Mouse (Mus musculus): Measurements from ENCODE around the gene Ntan1. TPM values are rescaled to one million over a fixed set of nuclear protein-coding genes. Genes with fewer than 3 reads are reported as not detected.

Gene Ntan1
- polyA plus RNA-seq, 1 experiment = 39.4 TPM

- Histone ChIP-seq H3ac (ENCODE audit: control insufficient read depth, insufficient read length, low read depth) (peak overlapping the region; percentile 75), H3K27me3 (ENCODE audit: control insufficient read depth, insufficient read depth, insufficient read length) (no peaks in the 10 kb centered on the region), H3K79me2 (ENCODE audit: control insufficient read depth, insufficient read depth) (peaks cover 21% of the 10 kb centered on the region), H3K79me3 (ENCODE audit: low read depth) (peaks cover 6% of the 10 kb centered on the region), H3K4me3 (ENCODE audit: insufficient read depth, poor library complexity, severe bottlenecking) (peak overlapping the region; percentile 74), H3K36me3 (ENCODE audit: control insufficient read depth, insufficient read depth) (peaks cover 3% of the 10 kb centered on the region)
- no peak for TF ChIP-seq FOSL1 (IDR thresholded peaks at IDR 0.05; ENCODE audit: insufficient read depth, low read length, poor library complexity, severe bottlenecking)
- TF ChIP-seq CTCF (IDR thresholded peaks at IDR 0.05; ENCODE audit: control insufficient read depth, insufficient read depth, insufficient read length) = no peak
- no peak for TF ChIP-seq MYOG (IDR thresholded peaks at IDR 0.05; ENCODE audit: control insufficient read depth, extremely low read depth, insufficient read length)
- TF ChIP-seq USF1 (IDR thresholded peaks at IDR 0.05; ENCODE audit: low read depth) = no peak
- TF ChIP-seq CEBPB (IDR thresholded peaks at IDR 0.05; ENCODE audit: low read depth) = no peak
- no peak for TF ChIP-seq MYOD1 (IDR thresholded peaks at IDR 0.05; ENCODE audit: control insufficient read depth, insufficient read length, low read depth)
- TF ChIP-seq MAX (IDR thresholded peaks at IDR 0.05) = no peak
Measured at GRCm38 (mm10) chr16:13819806-13820500, 1.3 kb downstream of the Ntan1 start.

GRCm38 (mm10) chr16:13820771-13821170 lies 2.1 kb downstream of the Ntan1 start:
- TF ChIP-seq CEBPB (IDR thresholded peaks at IDR 0.05; ENCODE audit: low read depth) (no peak), MYOD1 (IDR thresholded peaks at IDR 0.05; ENCODE audit: control insufficient read depth, insufficient read length, low read depth) (no peak), USF1 (IDR thresholded peaks at IDR 0.05; ENCODE audit: low read depth) (no peak), FOSL1 (IDR thresholded peaks at IDR 0.05; ENCODE audit: insufficient read depth, low read length, poor library complexity, severe bottlenecking) (no peak), MAX (IDR thresholded peaks at IDR 0.05) (no peak), MYOG (IDR thresholded peaks at IDR 0.05; ENCODE audit: control insufficient read depth, extremely low read depth, insufficient read length) (no peak), CTCF (IDR thresholded peaks at IDR 0.05; ENCODE audit: control insufficient read depth, insufficient read depth, insufficient read length) (no peak)
- Histone ChIP-seq H3K79me2 (ENCODE audit: control insufficient read depth, insufficient read depth) (peaks cover 21% of the 10 kb centered on the region), H3K79me3 (ENCODE audit: low read depth) (peaks cover 6% of the 10 kb centered on the region), H3K36me3 (ENCODE audit: control insufficient read depth, insufficient read depth) (peaks cover 3% of the 10 kb centered on the region), H3K4me3 (ENCODE audit: insufficient read depth, poor library complexity, severe bottlenecking) (no peak overlapping the region), H3K27me3 (ENCODE audit: control insufficient read depth, insufficient read depth, insufficient read length) (no peaks in the 10 kb centered on the region), H3ac (ENCODE audit: control insufficient read depth, insufficient read length, low read depth) (no peak overlapping the region)

- H3K79me3 ChIP-seq (ENCODE audit: low read depth) = peaks cover 2% of the 10 kb centered on the region
- TF ChIP-seq CTCF (IDR thresholded peaks at IDR 0.05; ENCODE audit: control insufficient read depth, insufficient read depth, insufficient read length) (no peak), FOSL1 (IDR thresholded peaks at IDR 0.05; ENCODE audit: insufficient read depth, low read length, poor library complexity, severe bottlenecking) (no peak), USF1 (IDR thresholded peaks at IDR 0.05; ENCODE audit: low read depth) (no peak), CEBPB (IDR thresholded peaks at IDR 0.05; ENCODE audit: low read depth) (no peak), MYOG (IDR thresholded peaks at IDR 0.05; ENCODE audit: control insufficient read depth, extremely low read depth, insufficient read length) (no peak), MYOD1 (IDR thresholded peaks at IDR 0.05; ENCODE audit: control insufficient read depth, insufficient read length, low read depth) (no peak), MAX (IDR thresholded peaks at IDR 0.05) (no peak)
- H3K36me3 ChIP-seq (ENCODE audit: control insufficient read depth, insufficient read depth) = peaks cover 26% of the 10 kb centered on the region
- H3ac ChIP-seq (ENCODE audit: control insufficient read depth, insufficient read length, low read depth) = no peak overlapping the region
- H3K79me2 ChIP-seq (ENCODE audit: control insufficient read depth, insufficient read depth) = peaks cover 11% of the 10 kb centered on the region
- H3K4me3 ChIP-seq (ENCODE audit: insufficient read depth, poor library complexity, severe bottlenecking) = no peak overlapping the region
- H3K27me3 ChIP-seq (ENCODE audit: control insufficient read depth, insufficient read depth, insufficient read length) = no peaks in the 10 kb centered on the region
Measured at GRCm38 (mm10) chr16:13825781-13826490, 7.3 kb downstream of the Ntan1 start.

GRCm38 (mm10) chr16:13826511-13826910 lies 7.9 kb downstream of the Ntan1 start:
- no peak overlapping the region for H3K4me3 ChIP-seq (ENCODE audit: insufficient read depth, poor library complexity, severe bottlenecking)
- H3ac ChIP-seq (ENCODE audit: control insufficient read depth, insufficient read length, low read depth) = no peak overlapping the region
- H3K36me3 ChIP-seq (ENCODE audit: control insufficient read depth, insufficient read depth) = peaks cover 31% of the 10 kb centered on the region
- no peaks in the 10 kb centered on the region for H3K79me3 ChIP-seq (ENCODE audit: low read depth)
- H3K27me3 ChIP-seq (ENCODE audit: control insufficient read depth, insufficient read depth, insufficient read length) = no peaks in the 10 kb centered on the region
- TF ChIP-seq CTCF (IDR thresholded peaks at IDR 0.05; ENCODE audit: control insufficient read depth, insufficient read depth, insufficient read length) (no peak), CEBPB (IDR thresholded peaks at IDR 0.05; ENCODE audit: low read depth) (no peak), MAX (IDR thresholded peaks at IDR 0.05) (no peak), MYOG (IDR thresholded peaks at IDR 0.05; ENCODE audit: control insufficient read depth, extremely low read depth, insufficient read length) (no peak), FOSL1 (IDR thresholded peaks at IDR 0.05; ENCODE audit: insufficient read depth, low read length, poor library complexity, severe bottlenecking) (no peak), MYOD1 (IDR thresholded peaks at IDR 0.05; ENCODE audit: control insufficient read depth, insufficient read length, low read depth) (no peak), USF1 (IDR thresholded peaks at IDR 0.05; ENCODE audit: low read depth) (no peak)
- H3K79me2 ChIP-seq (ENCODE audit: control insufficient read depth, insufficient read depth) = peaks cover 8% of the 10 kb centered on the region

GRCm38 (mm10) chr16:13830444-13830843 lies 11.8 kb downstream of the Ntan1 start:
- Histone ChIP-seq H3K36me3 (ENCODE audit: control insufficient read depth, insufficient read depth) (peaks cover 62% of the 10 kb centered on the region), H3K79me3 (ENCODE audit: low read depth) (no peaks in the 10 kb centered on the region), H3K79me2 (ENCODE audit: control insufficient read depth, insufficient read depth) (no peaks in the 10 kb centered on the region), H3K4me3 (ENCODE audit: insufficient read depth, poor library complexity, severe bottlenecking) (no peak overlapping the region), H3K27me3 (ENCODE audit: control insufficient read depth, insufficient read depth, insufficient read length) (no peaks in the 10 kb centered on the region), H3ac (ENCODE audit: control insufficient read depth, insufficient read length, low read depth) (no peak overlapping the region)
- no peak for TF ChIP-seq CEBPB (IDR thresholded peaks at IDR 0.05; ENCODE audit: low read depth)
- no peak for TF ChIP-seq MYOD1 (IDR thresholded peaks at IDR 0.05; ENCODE audit: control insufficient read depth, insufficient read length, low read depth)
- no peak for TF ChIP-seq FOSL1 (IDR thresholded peaks at IDR 0.05; ENCODE audit: insufficient read depth, low read length, poor library complexity, severe bottlenecking)
- no peak for TF ChIP-seq CTCF (IDR thresholded peaks at IDR 0.05; ENCODE audit: control insufficient read depth, insufficient read depth, insufficient read length)
- TF ChIP-seq USF1 (IDR thresholded peaks at IDR 0.05; ENCODE audit: low read depth) = no peak
- no peak for TF ChIP-seq MAX (IDR thresholded peaks at IDR 0.05)
- TF ChIP-seq MYOG (IDR thresholded peaks at IDR 0.05; ENCODE audit: control insufficient read depth, extremely low read depth, insufficient read length) = no peak
